Mouse (Mus musculus) heart, adult 10 weeks (tissue): ENCODE data around the gene Vmn1r50. TPM values are rescaled to one million over a fixed set of nuclear protein-coding genes. Genes with fewer than 3 reads are reported as not detected.

Experiments used
- polyA plus RNA-seq: library from polyadenylated mRNA; stranded (reverse); fragments of 350-450 nt; fragmentation: Illumina TruSeq; extraction: RNeasy Lipid Tissue Mini Kit (QIAGEN cat#74804); gene quantifications from one replicate; pipeline ENCODE4 v1.2.3, GENCODE M21; 2014; ENCODE audit warnings: low read depth, low replicate concordance

Vmn1r50 gene
- not detected for polyA plus RNA-seq

DNA sequence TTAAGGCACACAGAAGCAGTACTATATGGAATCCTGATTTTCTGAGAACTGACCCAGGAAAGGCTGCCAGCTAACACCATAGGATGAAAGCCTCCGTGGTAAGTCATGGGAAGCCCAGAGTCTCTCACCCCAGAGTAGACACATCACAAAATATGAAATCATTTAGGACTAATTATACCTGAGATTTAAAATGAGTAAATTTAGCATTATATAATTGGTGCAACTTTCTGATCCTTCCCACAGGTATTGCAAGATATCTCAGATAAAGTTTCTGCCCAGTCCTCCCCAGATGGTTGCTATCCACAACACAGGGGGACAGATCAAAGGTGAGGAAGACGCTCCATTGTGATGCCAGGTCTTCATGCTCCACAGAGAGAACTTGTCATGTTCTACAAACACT, at the start of gene Vmn1r50:
Vmn1r50 (plus strand) TSS at position 301 of the 400 bp plus-strand sequence.

DNA sequence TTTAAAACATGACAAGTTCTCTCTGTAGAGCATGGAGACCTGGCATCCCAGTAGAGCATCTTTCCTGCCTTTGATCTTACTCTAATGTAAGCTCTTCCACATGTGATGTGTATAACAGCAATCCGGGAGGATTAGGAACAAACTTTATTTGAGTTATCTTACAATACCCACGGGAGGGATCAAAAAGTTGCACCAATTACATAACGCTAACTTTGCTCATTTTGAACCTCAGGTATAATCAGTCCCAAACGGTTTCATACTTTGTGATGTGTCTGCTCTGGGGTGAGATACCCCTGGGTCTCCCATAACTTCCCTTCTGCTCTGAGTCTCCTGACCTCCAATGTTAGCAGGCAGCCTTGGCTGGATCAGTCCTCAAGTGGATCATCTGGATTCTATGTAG, 22.8 kb upstream of the Vmn1r50 start, which contains the start of gene Vmn1r49:
Vmn1r49 (minus strand) TSS at position 101 of the 400 bp plus-strand sequence.

DNA sequence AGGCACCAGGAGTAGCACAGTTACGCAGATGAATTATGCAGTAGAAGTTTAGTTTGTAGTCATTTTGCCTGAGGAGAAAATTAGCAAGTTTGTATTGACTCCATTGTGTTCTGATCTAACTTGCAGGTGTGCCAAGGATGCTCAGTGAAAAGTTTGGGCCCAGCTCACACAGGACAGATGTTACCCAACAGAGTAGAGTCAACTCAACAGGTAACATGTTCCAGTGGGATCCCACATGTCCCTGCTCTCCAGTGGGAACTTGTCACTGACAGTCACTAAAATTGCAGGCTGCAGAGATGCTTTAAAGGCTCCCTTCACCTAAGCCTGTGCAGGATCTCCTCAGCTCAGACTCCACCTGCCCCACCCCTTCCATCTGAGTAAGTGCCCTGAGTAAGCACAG, 21.1 kb downstream of the Vmn1r50 start, which contains the start of gene Vmn1r51:
Vmn1r51 (plus strand) TSS at position 301 of the 400 bp plus-strand sequence.

Other genes with a start within 250 kb of the Vmn1r50 start
- gene Vmn1r42, start 225.0 kb upstream of the Vmn1r50 start, polyA plus RNA-seq: not detected
- not detected for gene Vmn1r43, start 225.0 kb upstream of the Vmn1r50 start, polyA plus RNA-seq
- gene Vmn1r44, start 217.8 kb upstream of the Vmn1r50 start, polyA plus RNA-seq: not detected
- not detected for gene Vmn1r45, start 160.8 kb upstream of the Vmn1r50 start, polyA plus RNA-seq
- gene Vmn1r46, start 132.1 kb upstream of the Vmn1r50 start, polyA plus RNA-seq: not detected
- gene Vmn1r47, start 85.3 kb upstream of the Vmn1r50 start, polyA plus RNA-seq: not detected
- gene Vmn1r48, start 64.6 kb upstream of the Vmn1r50 start, polyA plus RNA-seq: not detected
- gene Vmn1r49, start 22.9 kb upstream of the Vmn1r50 start, polyA plus RNA-seq: not detected
- gene Vmn1r51, start 21.2 kb downstream of the Vmn1r50 start, polyA plus RNA-seq: not detected
- not detected for gene Vmn1r52, start 73.4 kb downstream of the Vmn1r50 start, polyA plus RNA-seq
- not detected for gene V1ra8, start 101.4 kb downstream of the Vmn1r50 start, polyA plus RNA-seq
- not detected for gene Vmn1r53, start 123.0 kb downstream of the Vmn1r50 start, polyA plus RNA-seq
- not detected for gene Vmn1r54, start 144.9 kb downstream of the Vmn1r50 start, polyA plus RNA-seq
- gene BC048671, start 199.8 kb downstream of the Vmn1r50 start, polyA plus RNA-seq: not detected
- gene Chst13, start 223.8 kb downstream of the Vmn1r50 start, polyA plus RNA-seq: not detected
- not detected for gene Uroc1, start 231.9 kb downstream of the Vmn1r50 start, polyA plus RNA-seq